Mouse (Mus musculus) spleen, postnatal 0 days (tissue): ENCODE data around the gene Madd. TPM values are rescaled to one million over a fixed set of nuclear protein-coding genes. Genes with fewer than 3 reads are reported as not detected.

Source experiments
- polyA plus RNA-seq: library from polyadenylated mRNA; unstranded; fragments of >200 nt; fragmentation: Nextera tagmentation; extraction: Ambion mirVana; gene quantifications from 2 replicates; pipeline ENCODE4 v1.2.1, GENCODE M21; 2015

Madd gene
- polyA plus RNA-seq: 10.1 and 10.8 TPM in 2 replicates

DNA sequence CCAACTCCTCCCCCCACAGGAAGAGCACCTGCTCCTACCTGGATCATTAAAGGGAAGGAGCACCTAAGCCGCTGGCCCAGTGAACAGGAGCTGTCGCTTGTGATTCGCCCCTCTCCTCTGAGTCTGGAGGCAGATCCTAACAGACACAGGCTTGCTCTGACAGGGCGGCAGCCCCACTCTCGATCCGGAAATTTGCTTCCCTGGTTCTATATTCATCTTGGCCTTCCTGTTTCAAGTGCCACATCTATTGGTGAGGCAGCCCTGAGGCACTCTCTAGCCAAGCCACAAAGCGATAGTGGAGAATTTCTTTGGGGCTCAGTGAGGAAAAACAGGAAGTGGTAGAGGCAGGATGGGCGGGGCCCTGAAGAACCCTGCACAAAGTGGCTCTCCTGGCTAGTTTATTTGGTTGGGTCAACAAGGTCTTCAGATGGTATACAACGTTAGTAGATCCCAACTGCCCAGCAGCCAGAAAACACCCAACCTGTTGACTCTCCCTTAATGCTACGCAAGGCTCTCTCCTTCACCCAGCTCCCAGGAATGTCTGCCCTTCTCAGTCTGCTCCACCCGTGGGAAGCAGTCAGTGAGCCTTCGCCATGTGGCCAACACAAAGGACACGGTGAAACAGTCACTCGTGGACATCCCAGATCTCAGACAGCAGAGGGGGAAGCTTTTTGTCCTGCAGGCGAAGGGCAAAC, at the start of gene Madd:
Gene Madd, minus strand, starts transcription at position 127 of the 695 bp plus-strand sequence.

DNA sequence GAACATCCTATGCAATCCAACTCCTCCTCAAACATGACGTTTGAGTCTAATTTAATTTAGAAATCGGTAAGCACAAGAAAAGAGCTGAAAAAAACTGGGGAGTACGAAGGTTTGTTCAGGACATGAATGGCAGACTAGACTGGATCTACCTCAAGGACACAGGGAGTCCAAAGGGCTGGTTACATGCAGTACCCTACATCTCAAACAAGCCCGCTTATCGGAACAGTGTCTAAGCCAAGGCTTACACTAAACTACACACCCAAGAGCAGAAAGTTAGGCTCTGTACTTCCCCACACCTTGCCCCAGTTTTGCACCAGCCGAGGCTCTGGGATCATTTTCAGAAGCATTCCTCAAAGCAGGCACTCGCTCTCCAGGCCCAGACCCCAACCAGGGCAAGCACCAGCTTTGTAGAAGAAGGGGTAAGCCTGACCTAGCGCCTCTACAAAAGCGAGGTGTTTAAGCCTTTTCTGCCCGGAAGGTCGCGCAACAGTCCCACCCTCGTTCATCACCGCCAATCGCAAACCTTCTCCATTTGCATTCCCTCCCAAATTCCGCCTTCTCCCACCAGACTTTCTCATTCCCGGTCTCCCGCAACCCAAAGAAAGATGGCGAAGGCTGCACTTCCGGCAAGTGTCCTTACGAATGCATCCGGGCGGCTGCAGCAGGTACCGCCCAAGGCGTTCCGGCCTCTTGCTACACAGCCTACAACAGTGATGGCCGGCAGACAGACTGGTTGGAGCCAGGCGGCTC, 18.8 kb upstream of the Madd start, which contains the start of the genes Nr1h3 and Acp2:
Gene Nr1h3, minus strand, starts transcription at position 613 of the 750 bp plus-strand sequence.
Gene Acp2, plus strand, starts transcription at position 664 of the 750 bp plus-strand sequence.

DNA sequence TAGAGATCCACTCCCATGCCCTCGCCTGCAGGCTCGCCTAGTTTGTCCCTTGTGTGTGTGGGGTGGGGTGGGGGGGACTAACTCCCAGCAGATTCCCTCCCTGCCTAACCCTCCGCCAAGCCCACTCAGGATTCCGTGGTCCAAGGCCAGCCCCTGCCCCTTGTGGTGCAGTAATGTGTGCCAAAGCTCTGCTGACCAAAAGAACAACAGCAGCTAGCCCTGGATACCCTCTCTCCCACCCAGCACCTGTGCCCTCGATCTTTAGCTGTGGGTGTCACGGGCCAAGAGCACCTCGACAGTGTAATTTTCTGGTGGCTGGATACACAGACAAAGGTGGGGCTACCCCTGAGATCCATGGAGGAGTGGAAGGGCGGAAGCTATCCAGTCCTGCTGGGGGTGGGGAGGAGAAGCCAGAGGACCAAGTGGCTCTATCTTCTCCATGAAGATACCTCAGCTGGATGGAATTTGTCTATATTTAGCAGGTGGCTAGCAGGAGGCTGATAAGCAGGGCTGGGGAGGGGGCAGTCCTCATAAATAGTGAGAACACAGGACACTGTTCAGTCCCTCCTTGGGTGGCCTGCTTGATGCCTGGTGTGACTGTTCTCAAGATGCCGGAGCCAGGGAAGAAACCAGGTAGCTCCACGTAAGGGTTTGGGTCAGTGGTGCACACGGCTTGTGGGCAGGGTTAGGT, 65.9 kb downstream of the Madd start, which contains the start of gene Mybpc3:
Gene Mybpc3, plus strand, starts transcription at position 560 of the 691 bp plus-strand sequence.

Other genes starting within 250 kb of the Madd start
- gene Celf1, start 243.5 kb downstream of the Madd start, polyA plus RNA-seq: 42.9 and 43.4 TPM in 2 replicates
- 1.6 and 2.7 TPM in 2 replicates for gene Rapsn, start 148.2 kb downstream of the Madd start, polyA plus RNA-seq
- gene Psmc3, start 129.8 kb downstream of the Madd start, polyA plus RNA-seq: 160 and 174 TPM in 2 replicates
- gene Slc39a13, start 113.4 kb downstream of the Madd start, polyA plus RNA-seq: 13.6 and 16.0 TPM in 2 replicates
- 48.0 and 65.8 TPM in 2 replicates for gene Spi1, start 101.4 kb downstream of the Madd start, polyA plus RNA-seq
- gene Mybpc3, start 65.7 kb downstream of the Madd start, polyA plus RNA-seq: 0.08 and 0.12 TPM in 2 replicates
- gene Nr1h3, start 19.0 kb upstream of the Madd start, polyA plus RNA-seq: 4.3 and 5.1 TPM in 2 replicates
- 9.5 and 12.2 TPM in 2 replicates for gene Acp2, start 19.0 kb upstream of the Madd start, polyA plus RNA-seq
- 6.8 and 9.1 TPM in 2 replicates for gene Ddb2, start 53.1 kb upstream of the Madd start, polyA plus RNA-seq
- 4.3 and 5.9 TPM in 2 replicates for gene Pacsin3, start 72.1 kb upstream of the Madd start, polyA plus RNA-seq
- 44.9 and 45.2 TPM in 2 replicates for gene Arfgap2, start 81.1 kb upstream of the Madd start, polyA plus RNA-seq